In genomic region chr10:16810716-16811115, GRCm38 (mm10) we compare ENCODE assay signal across 31 mouse cellular contexts.
"Had no signal": no experiment of that assay in that cellular context is flagged by ENCODE, and none has a peak within 500 bp of the region (broad histone marks: within the 10 kb centered on the region; RNA-seq: fewer than 3 reads in every experiment).

No protein-coding gene starts in this region.

- DNase-seq: left cerebral cortex, postnatal 4 days; liver; liver, embryonic 13.5 days; liver, postnatal 0 days; lung, adult 18-20 months; lung, adult 2 months; lung, embryonic 14.5 days; lung, postnatal 10 days; lung, postnatal 14 days; lung, postnatal 36 days; lung, postnatal 4 days; midbrain, embryonic 14.5 days had no signal

- H3K27me3 ChIP-seq: limb, embryonic 12.5 days; limb, embryonic 13.5 days; limb, embryonic 15.5 days; liver, embryonic 12.5 days; liver, embryonic 13.5 days; liver, embryonic 15.5 days; lung, embryonic 15.5 days; megakaryocyte, embryonic 14.5 days; midbrain, embryonic 12.5 days; midbrain, embryonic 13.5 days; midbrain, embryonic 15.5 days had no signal

- ATAC-seq: liver, embryonic 12.5 days; liver, postnatal 0 days; lung, postnatal 0 days; midbrain, embryonic 13.5 days; midbrain, embryonic 15.5 days; midbrain, embryonic 16.5 days had no signal

- H3K4me1 ChIP-seq: limb, embryonic 10.5 days; limb, embryonic 12.5 days; limb, embryonic 13.5 days; limb, embryonic 15.5 days; liver, embryonic 12.5 days; liver, embryonic 13.5 days; liver, embryonic 15.5 days; lung, embryonic 15.5 days; megakaryocyte, embryonic 14.5 days; midbrain, embryonic 10.5 days; midbrain, embryonic 12.5 days; midbrain, embryonic 13.5 days; midbrain, embryonic 15.5 days had no signal

- H3K9ac ChIP-seq: limb, embryonic 12.5 days; limb, embryonic 13.5 days; limb, embryonic 15.5 days; liver, embryonic 12.5 days; liver, embryonic 13.5 days; liver, embryonic 14.5 days; liver, embryonic 15.5 days; liver, postnatal 0 days; lung, embryonic 14.5 days; lung, embryonic 15.5 days; midbrain, embryonic 12.5 days; midbrain, embryonic 13.5 days; midbrain, embryonic 15.5 days had no signal

- H3K36me3 ChIP-seq: limb, embryonic 10.5 days; limb, embryonic 12.5 days; limb, embryonic 13.5 days; limb, embryonic 15.5 days; liver, embryonic 12.5 days; liver, embryonic 13.5 days; liver, embryonic 15.5 days; lung, embryonic 15.5 days; midbrain, embryonic 10.5 days; midbrain, embryonic 12.5 days; midbrain, embryonic 13.5 days; midbrain, embryonic 15.5 days had no signal

- H3K4me2 ChIP-seq: limb, embryonic 12.5 days; limb, embryonic 13.5 days; limb, embryonic 15.5 days; liver, embryonic 11.5 days; liver, embryonic 12.5 days; liver, embryonic 13.5 days; liver, embryonic 15.5 days; lung, embryonic 14.5 days; lung, embryonic 15.5 days; midbrain, embryonic 11.5 days; midbrain, embryonic 12.5 days; midbrain, embryonic 13.5 days; midbrain, embryonic 15.5 days had no signal

- H3K9me3 ChIP-seq: limb, embryonic 10.5 days; limb, embryonic 12.5 days; limb, embryonic 13.5 days; limb, embryonic 15.5 days; liver, embryonic 12.5 days; liver, embryonic 13.5 days; liver, embryonic 15.5 days; lung, embryonic 15.5 days; megakaryocyte, embryonic 14.5 days; midbrain, embryonic 10.5 days; midbrain, embryonic 12.5 days; midbrain, embryonic 13.5 days; midbrain, embryonic 15.5 days had no signal

- H3K4me3 ChIP-seq: limb, embryonic 10.5 days; limb, embryonic 12.5 days; limb, embryonic 13.5 days; limb, embryonic 15.5 days; liver, embryonic 12.5 days; liver, embryonic 13.5 days; liver, embryonic 15.5 days; lung, embryonic 15.5 days; megakaryocyte, embryonic 14.5 days; midbrain, embryonic 10.5 days; midbrain, embryonic 12.5 days; midbrain, embryonic 13.5 days; midbrain, embryonic 15.5 days; myocyte had no signal

- H3K27ac ChIP-seq: limb, embryonic 10.5 days; limb, embryonic 12.5 days; limb, embryonic 13.5 days; limb, embryonic 15.5 days; liver, embryonic 12.5 days; liver, embryonic 13.5 days; liver, embryonic 14.5 days; liver, embryonic 15.5 days; lung, embryonic 15.5 days; macrophage; midbrain, embryonic 10.5 days; midbrain, embryonic 12.5 days; midbrain, embryonic 13.5 days; midbrain, embryonic 15.5 days had no signal
